Mouse (Mus musculus): ENCODE data around the gene Hnrnpdl.

DNA sequence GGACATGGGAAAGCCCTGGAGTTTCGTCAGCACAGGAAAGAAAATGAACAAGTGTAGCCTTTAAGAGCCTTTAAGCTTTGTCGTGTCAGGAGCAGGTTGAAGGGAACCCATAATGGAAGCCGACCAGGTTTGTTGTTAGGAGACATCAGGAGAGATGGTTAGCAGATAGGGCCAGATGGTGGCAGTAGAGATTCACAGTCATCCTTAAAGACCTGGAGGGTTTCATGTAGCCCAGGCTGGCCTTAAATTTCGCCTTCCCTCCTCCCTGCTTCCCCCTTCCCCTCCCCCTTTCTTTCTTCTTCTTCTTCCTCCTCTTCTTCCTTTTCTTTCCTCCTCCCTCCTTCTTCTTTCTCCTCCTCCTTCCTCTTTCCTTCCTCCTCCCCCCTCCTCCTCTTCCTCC lies 35.1 kb upstream of the Hnrnpdl start:
- TF ChIP-seq POLR2A (IDR thresholded peaks at IDR 0.05; ENCODE audit: borderline replicate concordance, low read depth, low read length) (no peak), CTCF (IDR thresholded peaks at IDR 0.05; ENCODE audit: low read depth, low read length) (no peak)
